Mouse (Mus musculus): ENCODE measurements around the gene Rbpms2. TPM values are rescaled to one million over a fixed set of nuclear protein-coding genes. Genes with fewer than 3 reads are reported as not detected.
A peak's percentile ranks its signal among the peaks of the same experiment; 100 is the strongest.
"Not testable (repeated sequence)": the region's sequence is repeated elsewhere in the genome, so short reads cannot be mapped to it uniquely, and the experiment has no call there.

Gene Rbpms2
- polyA plus RNA-seq, 1 experiment from 2014 or later: 23.7 TPM

DNA sequence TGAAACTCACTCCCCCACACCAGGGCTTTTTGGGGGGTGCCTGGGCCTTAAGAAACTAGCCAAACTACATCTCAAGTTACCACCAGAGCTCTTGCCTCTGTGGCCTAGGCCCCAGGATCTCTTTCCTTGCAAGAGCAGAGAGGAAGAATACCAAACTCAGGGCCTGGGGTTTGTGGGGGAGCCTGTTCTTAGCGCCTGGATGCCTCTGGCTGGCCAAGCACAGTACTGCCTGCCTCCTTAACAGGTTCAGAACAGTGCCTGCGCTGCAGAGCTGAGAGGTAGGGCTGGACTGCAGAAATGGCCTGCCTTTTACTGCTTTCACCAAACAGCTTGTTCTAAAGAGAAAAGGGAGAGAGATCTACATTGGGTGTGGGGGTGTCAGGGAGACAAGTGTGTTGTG lies 60.4 kb downstream of the Rbpms2 start:
- H3K9ac ChIP-seq (ENCODE audit: low read depth, low read length); H3K9me3 ChIP-seq (ENCODE audit: control insufficient read depth, low read length); H3K4me2 ChIP-seq (replicated peaks; ENCODE audit: low read depth, low read length); DNase-seq (ENCODE audit: low spot score); H3K4me1 ChIP-seq (replicated peaks; ENCODE audit: control insufficient read depth, insufficient read depth, low read length); H3K27ac ChIP-seq (ENCODE audit: low read depth, low read length); ATAC-seq (ENCODE audit: low FRiP score); H3K27me3 ChIP-seq (ENCODE audit: control insufficient read depth, insufficient read depth, low read length); H3K4me3 ChIP-seq (ENCODE audit: low read depth, low read length); H3K36me3 ChIP-seq (ENCODE audit: control insufficient read depth, insufficient read depth, low read length): not testable (repeated sequence)
- 88% methylated on average over 1 of the region's 2 CpGs for WGBS

DNA sequence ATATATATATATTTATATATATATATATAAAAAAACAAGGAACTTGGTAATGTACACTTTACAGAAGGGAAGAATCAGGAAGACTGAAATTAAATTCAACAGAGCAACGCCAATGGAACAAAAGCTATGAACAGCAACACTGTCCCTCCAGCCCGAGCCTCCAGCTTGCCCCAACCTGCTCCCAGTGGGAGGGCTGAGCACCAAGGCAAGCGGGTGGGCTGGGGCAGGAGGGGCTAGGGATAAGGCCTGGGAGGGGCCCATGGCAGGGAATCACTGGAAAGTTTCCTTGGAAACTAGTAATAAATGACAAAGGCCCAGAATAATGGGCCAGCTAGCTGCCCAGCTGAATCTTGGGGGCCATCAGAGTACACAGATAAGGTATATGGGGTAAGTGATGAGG lies 63.0 kb downstream of the Rbpms2 start:
- H3K9me3 ChIP-seq (ENCODE audit: control insufficient read depth, low read length): no peaks in the 10 kb centered on the region
- H3K9ac ChIP-seq (ENCODE audit: low read depth, low read length): no peak overlapping the region
- peak overlapping the region; percentile 24; the same call in 1 of the 2 replicates for H3K27ac ChIP-seq (ENCODE audit: low read depth, low read length)
- DNase-seq (ENCODE audit: low spot score): no peak
- H3K27me3 ChIP-seq (ENCODE audit: control insufficient read depth, insufficient read depth, low read length): no peaks in the 10 kb centered on the region
- H3K4me2 ChIP-seq (replicated peaks; ENCODE audit: low read depth, low read length): no peak overlapping the region
- ATAC-seq (ENCODE audit: low FRiP score): no peak
- 31% methylated on average over 3 of the region's 3 CpGs for WGBS
- peaks cover 6% of the 10 kb centered on the region; the same call in 1 of the 2 replicates for H3K4me1 ChIP-seq (replicated peaks; ENCODE audit: control insufficient read depth, insufficient read depth, low read length)
- H3K4me3 ChIP-seq (ENCODE audit: low read depth, low read length): no peak overlapping the region
- peaks cover 8% of the 10 kb centered on the region; the same call in 1 of the 2 replicates for H3K36me3 ChIP-seq (ENCODE audit: control insufficient read depth, insufficient read depth, low read length)

DNA sequence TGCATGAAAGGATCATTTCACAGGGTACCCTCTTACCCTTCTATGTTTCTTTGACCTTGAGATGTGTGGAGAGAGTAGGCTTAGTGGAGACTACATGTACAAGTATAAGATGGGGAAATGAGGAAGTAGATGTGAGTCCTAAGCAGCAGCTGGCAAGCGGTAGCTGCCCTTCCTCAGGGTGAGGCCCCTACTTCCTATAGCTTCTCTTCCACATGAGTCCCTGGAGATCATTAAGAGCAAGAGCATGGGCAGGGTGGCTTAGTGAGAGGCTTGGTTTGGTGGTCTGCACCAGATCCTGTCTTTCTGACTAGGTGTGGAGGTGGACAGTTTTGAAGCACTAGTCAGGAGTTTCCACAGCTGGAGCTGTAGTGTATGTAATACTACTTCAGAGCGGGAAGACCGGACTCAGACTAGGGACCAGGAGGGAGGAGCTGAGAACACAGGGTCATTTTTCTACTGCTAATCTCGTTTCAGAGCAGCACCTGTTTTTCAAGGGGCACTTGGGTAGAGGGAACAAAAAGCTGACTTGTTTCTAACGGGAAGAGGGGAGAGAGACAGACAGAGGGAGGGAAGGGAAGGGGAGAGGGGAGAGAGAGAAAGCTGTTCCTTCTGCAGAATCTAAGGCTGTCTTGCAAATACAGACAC lies 63.6 kb downstream of the Rbpms2 start:
- H3K27me3 ChIP-seq (ENCODE audit: control insufficient read depth, insufficient read depth, low read length): no peaks in the 10 kb centered on the region
- H3K4me3 ChIP-seq (ENCODE audit: low read depth, low read length): no peak overlapping the region
- WGBS: 50% methylated on average over 5 of the region's 5 CpGs
- H3K4me1 ChIP-seq (replicated peaks; ENCODE audit: control insufficient read depth, insufficient read depth, low read length): peaks cover 6% of the 10 kb centered on the region; the same call in 1 of the 2 replicates
- H3K9ac ChIP-seq (ENCODE audit: low read depth, low read length): no peak overlapping the region
- H3K4me2 ChIP-seq (replicated peaks; ENCODE audit: low read depth, low read length): no peak overlapping the region
- DNase-seq (ENCODE audit: low spot score) (no peak), ATAC-seq (ENCODE audit: low FRiP score) (no peak)
- H3K27ac ChIP-seq (ENCODE audit: low read depth, low read length): peak overlapping the region; percentile 24
- peaks cover 8% of the 10 kb centered on the region; the same call in 1 of the 2 replicates for H3K36me3 ChIP-seq (ENCODE audit: control insufficient read depth, insufficient read depth, low read length)
- H3K9me3 ChIP-seq (ENCODE audit: control insufficient read depth, low read length): no peaks in the 10 kb centered on the region

DNA sequence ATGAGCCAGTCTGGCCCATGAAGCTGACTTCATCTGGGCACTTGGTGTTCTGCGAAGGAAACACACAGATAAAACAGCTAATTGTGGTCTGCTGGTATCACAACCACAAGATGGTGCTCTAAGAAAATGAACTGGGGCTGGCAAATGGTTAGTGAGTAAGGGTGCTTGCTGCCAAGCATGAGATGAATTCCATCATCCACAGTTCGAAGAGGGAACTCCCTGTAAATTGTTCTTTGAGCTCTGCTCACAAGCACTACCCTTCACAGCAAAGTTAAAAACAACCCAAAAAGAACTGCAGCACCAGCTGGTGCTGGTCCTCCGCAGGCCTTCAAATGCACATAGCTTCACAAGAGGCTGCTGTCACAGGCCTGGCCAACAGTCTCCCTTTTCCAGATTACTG lies 66.2 kb downstream of the Rbpms2 start:
- peaks cover 6% of the 10 kb centered on the region; the same call in 1 of the 2 replicates for H3K4me1 ChIP-seq (replicated peaks; ENCODE audit: control insufficient read depth, insufficient read depth, low read length)
- peaks cover 10% of the 10 kb centered on the region; the same call in 1 of the 2 replicates for H3K36me3 ChIP-seq (ENCODE audit: control insufficient read depth, insufficient read depth, low read length)
- no peaks in the 10 kb centered on the region for H3K9me3 ChIP-seq (ENCODE audit: control insufficient read depth, low read length)
- no peak overlapping the region for H3K27ac ChIP-seq (ENCODE audit: low read depth, low read length)
- H3K27me3 ChIP-seq (ENCODE audit: control insufficient read depth, insufficient read depth, low read length): no peaks in the 10 kb centered on the region
- H3K4me3 ChIP-seq (ENCODE audit: low read depth, low read length): no peak overlapping the region
- no peak overlapping the region for H3K9ac ChIP-seq (ENCODE audit: low read depth, low read length)
- ATAC-seq (ENCODE audit: low FRiP score) (no peak), DNase-seq (ENCODE audit: low spot score) (no peak)
- no peak overlapping the region for H3K4me2 ChIP-seq (replicated peaks; ENCODE audit: low read depth, low read length)
- WGBS: 84% methylated on average over 3 of the region's 3 CpGs

DNA sequence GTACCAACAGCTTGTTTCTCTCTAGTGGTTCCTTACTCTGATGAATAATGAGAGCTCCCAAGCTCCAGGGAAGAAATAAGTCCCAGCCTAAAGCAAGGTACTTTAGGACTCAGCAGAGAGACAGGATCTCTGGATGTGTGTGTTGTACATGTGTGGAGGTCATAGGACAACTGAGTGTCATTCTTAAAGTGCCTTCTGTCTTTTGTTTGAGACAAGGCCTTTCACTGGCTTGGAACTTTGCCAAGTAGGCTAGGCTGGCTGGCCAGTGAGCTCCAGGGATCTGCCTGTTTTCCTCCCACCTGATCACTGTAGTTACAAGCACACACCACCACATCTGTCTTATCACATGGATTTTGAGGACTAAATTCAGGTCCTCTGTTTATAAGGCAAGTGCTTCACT lies 66.9 kb downstream of the Rbpms2 start:
- Histone ChIP-seq H3K27ac (ENCODE audit: low read depth, low read length) (no peak overlapping the region), H3K4me1 (replicated peaks; ENCODE audit: control insufficient read depth, insufficient read depth, low read length) (peaks cover 6% of the 10 kb centered on the region; the same call in 1 of the 2 replicates), H3K36me3 (ENCODE audit: control insufficient read depth, insufficient read depth, low read length) (peaks cover 10% of the 10 kb centered on the region; the same call in 1 of the 2 replicates), H3K27me3 (ENCODE audit: control insufficient read depth, insufficient read depth, low read length) (no peaks in the 10 kb centered on the region), H3K9ac (ENCODE audit: low read depth, low read length) (no peak overlapping the region), H3K4me3 (ENCODE audit: low read depth, low read length) (no peak overlapping the region), H3K9me3 (ENCODE audit: control insufficient read depth, low read length) (no peaks in the 10 kb centered on the region), H3K4me2 (replicated peaks; ENCODE audit: low read depth, low read length) (no peak overlapping the region)
- ATAC-seq (ENCODE audit: low FRiP score) (no peak), DNase-seq (ENCODE audit: low spot score) (no peak)

DNA sequence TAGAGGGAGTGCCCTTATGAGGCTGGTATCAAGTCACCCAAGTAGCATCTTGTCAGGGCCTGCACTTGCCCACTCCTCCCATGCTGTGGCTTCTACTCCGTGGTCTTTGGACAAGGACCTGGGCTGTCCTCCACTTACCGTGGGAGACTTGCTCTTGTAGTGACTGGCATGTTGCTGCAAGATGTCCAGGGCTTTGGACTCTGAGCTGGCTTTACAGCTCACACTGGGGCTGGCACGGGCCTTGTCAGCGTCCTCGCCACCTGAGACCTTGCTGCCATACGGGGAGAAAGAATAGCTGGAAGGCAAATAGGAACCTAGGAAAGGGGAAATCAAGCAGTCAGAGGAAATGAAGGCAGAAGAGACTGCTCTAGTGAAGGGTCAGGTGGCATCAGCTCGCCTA lies 67.9 kb downstream of the Rbpms2 start:
- 88% methylated on average over 7 of the region's 7 CpGs for WGBS
- Histone ChIP-seq H3K4me3 (ENCODE audit: low read depth, low read length) (no peak overlapping the region), H3K4me2 (replicated peaks; ENCODE audit: low read depth, low read length) (no peak overlapping the region), H3K27ac (ENCODE audit: low read depth, low read length) (no peak overlapping the region), H3K9me3 (ENCODE audit: control insufficient read depth, low read length) (no peaks in the 10 kb centered on the region), H3K9ac (ENCODE audit: low read depth, low read length) (no peak overlapping the region), H3K4me1 (replicated peaks; ENCODE audit: control insufficient read depth, insufficient read depth, low read length) (peaks cover 6% of the 10 kb centered on the region; the same call in 1 of the 2 replicates), H3K36me3 (ENCODE audit: control insufficient read depth, insufficient read depth, low read length) (peaks cover 10% of the 10 kb centered on the region; the same call in 1 of the 2 replicates), H3K27me3 (ENCODE audit: control insufficient read depth, insufficient read depth, low read length) (no peaks in the 10 kb centered on the region)
- ATAC-seq (ENCODE audit: low FRiP score) (no peak), DNase-seq (ENCODE audit: low spot score) (no peak)

DNA sequence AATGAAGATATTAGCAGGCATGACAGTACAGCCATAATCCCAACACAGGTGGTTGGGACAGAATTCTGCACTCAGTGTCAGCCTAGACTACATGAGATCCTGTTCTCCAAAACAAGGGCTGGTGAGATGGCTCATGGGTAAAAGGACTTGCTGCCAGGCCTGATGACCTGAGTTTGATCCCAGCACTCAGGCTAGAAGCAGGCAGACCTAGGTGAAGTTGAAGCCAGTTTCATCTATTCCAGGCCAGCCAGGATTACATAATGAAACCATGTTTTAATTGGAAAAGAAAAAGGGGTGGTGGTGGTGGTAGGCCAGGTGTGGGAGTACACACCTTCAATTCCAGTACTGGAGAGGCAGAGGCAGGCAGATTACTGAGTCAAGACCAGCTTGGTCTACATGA lies 68.5 kb downstream of the Rbpms2 start:
- no peak overlapping the region for H3K4me2 ChIP-seq (replicated peaks; ENCODE audit: low read depth, low read length)
- no peaks in the 10 kb centered on the region for H3K27me3 ChIP-seq (ENCODE audit: control insufficient read depth, insufficient read depth, low read length)
- no peak overlapping the region for H3K4me3 ChIP-seq (ENCODE audit: low read depth, low read length)
- H3K9me3 ChIP-seq (ENCODE audit: control insufficient read depth, low read length): no peaks in the 10 kb centered on the region
- DNase-seq (ENCODE audit: low spot score): no peak
- ATAC-seq (ENCODE audit: low FRiP score): no peak
- no peak overlapping the region for H3K27ac ChIP-seq (ENCODE audit: low read depth, low read length)
- peaks cover 10% of the 10 kb centered on the region; the same call in 1 of the 2 replicates for H3K36me3 ChIP-seq (ENCODE audit: control insufficient read depth, insufficient read depth, low read length)
- no peak overlapping the region for H3K9ac ChIP-seq (ENCODE audit: low read depth, low read length)
- peaks cover under 1% of the 10 kb centered on the region; the same call in 1 of the 2 replicates for H3K4me1 ChIP-seq (replicated peaks; ENCODE audit: control insufficient read depth, insufficient read depth, low read length)

DNA sequence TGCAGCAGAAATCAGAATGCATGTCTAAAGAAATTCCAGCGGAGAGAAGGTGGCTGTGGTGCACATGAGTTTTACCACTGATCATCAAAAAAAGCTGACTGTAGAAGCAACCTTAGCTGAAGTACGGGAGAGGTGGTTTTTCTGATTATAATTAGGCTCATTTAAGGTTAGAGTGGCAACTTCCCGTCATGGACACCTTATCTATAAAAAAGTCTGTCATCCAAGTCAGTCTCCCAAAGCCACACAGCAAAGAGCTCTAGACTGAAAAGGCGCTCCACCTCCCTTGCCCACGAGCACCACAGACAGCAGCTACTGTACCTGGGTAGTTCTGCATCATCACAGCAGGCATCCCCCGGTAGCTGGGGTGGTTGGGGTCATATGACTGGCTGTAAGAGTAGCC lies 71.1 kb downstream of the Rbpms2 start:
- DNase-seq (ENCODE audit: low spot score): no peak
- no peak for ATAC-seq (ENCODE audit: low FRiP score)
- no peak overlapping the region for H3K27ac ChIP-seq (ENCODE audit: low read depth, low read length)
- no peak overlapping the region for H3K4me2 ChIP-seq (replicated peaks; ENCODE audit: low read depth, low read length)
- WGBS: 93% methylated on average over 6 of the region's 6 CpGs
- no peaks in the 10 kb centered on the region for H3K27me3 ChIP-seq (ENCODE audit: control insufficient read depth, insufficient read depth, low read length)
- H3K9me3 ChIP-seq (ENCODE audit: control insufficient read depth, low read length): no peaks in the 10 kb centered on the region
- no peak overlapping the region for H3K9ac ChIP-seq (ENCODE audit: low read depth, low read length)
- no peak overlapping the region for H3K4me3 ChIP-seq (ENCODE audit: low read depth, low read length)
- peaks cover 15% of the 10 kb centered on the region; the same call in 1 of the 2 replicates for H3K36me3 ChIP-seq (ENCODE audit: control insufficient read depth, insufficient read depth, low read length)
- no peaks in the 10 kb centered on the region for H3K4me1 ChIP-seq (replicated peaks; ENCODE audit: control insufficient read depth, insufficient read depth, low read length)

DNA sequence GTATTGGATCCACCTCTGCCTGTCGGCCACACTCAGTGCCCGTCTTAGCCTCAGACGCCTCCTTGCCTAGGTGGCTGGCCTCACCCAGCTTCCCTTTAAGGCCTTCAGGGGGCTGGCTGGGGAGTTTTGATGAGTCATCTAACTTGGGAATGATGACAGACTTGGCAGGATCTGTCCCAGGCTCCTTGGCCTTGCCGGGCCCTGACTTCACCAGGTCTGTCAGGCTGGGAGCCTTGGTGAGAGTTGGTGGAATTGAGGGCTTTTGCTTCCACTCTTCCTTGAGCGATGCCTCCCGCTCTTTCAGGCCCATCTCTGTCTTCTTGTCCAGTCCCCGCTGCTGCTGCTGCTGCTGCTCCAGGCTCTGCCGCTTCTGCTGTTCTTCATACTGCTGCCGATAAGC lies 72.8 kb downstream of the Rbpms2 start:
- peaks cover 8% of the 10 kb centered on the region; the same call in 1 of the 2 replicates for H3K36me3 ChIP-seq (ENCODE audit: control insufficient read depth, insufficient read depth, low read length)
- H3K4me1 ChIP-seq (replicated peaks; ENCODE audit: control insufficient read depth, insufficient read depth, low read length): no peaks in the 10 kb centered on the region
- ATAC-seq (ENCODE audit: low FRiP score) (no peak), DNase-seq (ENCODE audit: low spot score) (no peak)
- H3K27me3 ChIP-seq (ENCODE audit: control insufficient read depth, insufficient read depth, low read length): no peaks in the 10 kb centered on the region
- no peak overlapping the region for H3K4me2 ChIP-seq (replicated peaks; ENCODE audit: low read depth, low read length)
- WGBS: 97% methylated on average over 9 of the region's 9 CpGs
- H3K27ac ChIP-seq (ENCODE audit: low read depth, low read length): no peak overlapping the region
- H3K9ac ChIP-seq (ENCODE audit: low read depth, low read length): no peak overlapping the region
- no peak overlapping the region for H3K4me3 ChIP-seq (ENCODE audit: low read depth, low read length)
- no peaks in the 10 kb centered on the region for H3K9me3 ChIP-seq (ENCODE audit: control insufficient read depth, low read length)
